ENCODE assay signal across 30 mouse cellular contexts in the genomic region with DNA sequence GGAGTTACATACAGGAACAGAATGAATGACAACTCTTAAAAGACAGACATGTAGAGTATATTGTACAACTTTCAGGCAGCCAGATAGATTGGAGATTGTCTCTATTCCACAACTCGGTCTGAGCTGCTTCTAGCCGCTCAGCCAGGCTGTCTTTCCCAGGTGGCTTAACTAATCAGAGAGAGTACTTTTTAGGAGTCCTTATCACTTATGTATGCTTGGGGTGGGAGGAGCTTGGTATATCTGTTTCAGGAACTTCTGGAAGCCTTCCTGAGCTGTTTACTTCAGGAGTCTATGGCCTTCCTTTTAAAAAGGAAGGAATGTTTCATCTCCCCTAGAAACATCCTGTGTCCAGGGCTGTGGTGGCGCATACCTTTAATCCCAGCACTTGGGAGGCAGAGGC. TPM values are rescaled to one million over a fixed set of nuclear protein-coding genes. Genes with fewer than 3 reads are reported as not detected.
DNase-seq lines count a peak whose midpoint lies in the region; ATAC-seq and TF ChIP-seq lines count a peak whose summit lies in the region.
"Had no signal": no experiment of that assay in that cellular context is flagged by ENCODE, and none has a peak within 500 bp of the region (broad histone marks: within the 10 kb centered on the region; RNA-seq: fewer than 3 reads in every experiment).

No protein-coding gene starts in this region.

- peak; percentile 47 for ATAC-seq in liver, embryonic 13.5 days (ENCODE audit: low read depth)
- ATAC-seq in liver, embryonic 11.5 days (replicated peaks; ENCODE audit: low FRiP score), result no peak
- 0 out of 2 replicates have a peak, but pooled peaks have one; percentile 19 for ATAC-seq in liver, embryonic 15.5 days (ENCODE audit: insufficient read depth)
- ATAC-seq in hindbrain, postnatal 0 days, result no peak
- ATAC-seq: forebrain, embryonic 15.5 days had no signal

- no peak overlapping the region for H3K9ac ChIP-seq in liver, embryonic 13.5 days
- H3K9ac ChIP-seq in liver, embryonic 11.5 days (ENCODE audit: low read depth, low read length), result no peak overlapping the region
- no peak overlapping the region for H3K9ac ChIP-seq in liver, embryonic 15.5 days
- H3K9ac ChIP-seq in hindbrain, postnatal 0 days (replicated peaks; ENCODE audit: low read length), result no peak overlapping the region
- H3K9ac ChIP-seq: forebrain, embryonic 12.5 days; forebrain, embryonic 15.5 days; heart, embryonic 12.5 days; heart, embryonic 15.5 days; hindbrain, embryonic 14.5 days had no signal

- no peaks in the 10 kb centered on the region for H3K9me3 ChIP-seq in liver, embryonic 13.5 days (replicated peaks)
- H3K9me3 ChIP-seq in liver, embryonic 11.5 days (ENCODE audit: control insufficient read depth, low read length), result no peaks in the 10 kb centered on the region
- no peaks in the 10 kb centered on the region for H3K9me3 ChIP-seq in liver, embryonic 15.5 days (replicated peaks)
- no peaks in the 10 kb centered on the region for H3K9me3 ChIP-seq in hindbrain, postnatal 0 days (ENCODE audit: low read length)
- H3K9me3 ChIP-seq: forebrain, embryonic 12.5 days; forebrain, embryonic 15.5 days; G1E; heart, embryonic 12.5 days; heart, embryonic 15.5 days had no signal

- no peak overlapping the region for H3K4me2 ChIP-seq in liver, embryonic 13.5 days
- no peak overlapping the region for H3K4me2 ChIP-seq in liver, embryonic 11.5 days
- 0 out of 2 replicates have a peak overlapping the region, but pooled peaks have one; percentile 4 for H3K4me2 ChIP-seq in liver, embryonic 15.5 days
- H3K4me2 ChIP-seq in hindbrain, postnatal 0 days (ENCODE audit: low read depth, low read length), result no peak overlapping the region
- H3K4me2 ChIP-seq: forebrain, embryonic 12.5 days; forebrain, embryonic 15.5 days; heart, embryonic 12.5 days; heart, embryonic 15.5 days; hindbrain, embryonic 14.5 days had no signal

- DNase-seq in liver, embryonic 13.5 days, result no peak
- no peak for DNase-seq in liver, embryonic 11.5 days (ENCODE audit: low spot score)
- DNase-seq in c-Kit-positive CD71-positive TER-119-positive erythroid progenitor cells, embryonic 14.5 days (ENCODE audit: low spot score), result peak; percentile 29
- no peak for DNase-seq in hindbrain, postnatal 0 days (ENCODE audit: low spot score)
- no peak for DNase-seq in heart, postnatal 36 days
- DNase-seq: adrenal gland, adult 2 months; adrenal gland, postnatal 14 days; B cell, adult 2 months; cerebellum, adult 11-12 months; cerebellum, adult 8-10 months; cerebellum, postnatal 10 days; gastrocnemius, postnatal 25 days; heart, adult 18-20 months; heart, postnatal 10 days; heart, postnatal 4 days had no signal

- no peak for TF ChIP-seq CTCF in hindbrain, postnatal 0 days (IDR thresholded peaks at IDR 0.05; ENCODE audit: low read depth)

- peak overlapping the region; percentile 29; the same call in 1 of the 2 replicates for H3K27ac ChIP-seq in liver, embryonic 13.5 days
- no peak overlapping the region for H3K27ac ChIP-seq in liver, embryonic 11.5 days (ENCODE audit: low read depth, low read length)
- H3K27ac ChIP-seq in liver, embryonic 15.5 days (replicated peaks), result peak overlapping the region; percentile 31; the same call in 1 of the 2 replicates
- H3K27ac ChIP-seq in hindbrain, postnatal 0 days, result no peak overlapping the region
- H3K27ac ChIP-seq: forebrain, embryonic 12.5 days; forebrain, embryonic 15.5 days; heart, embryonic 15.5 days; hindbrain, embryonic 14.5 days had no signal

- no peaks in the 10 kb centered on the region for H3K27me3 ChIP-seq in liver, embryonic 13.5 days
- no peaks in the 10 kb centered on the region for H3K27me3 ChIP-seq in liver, embryonic 11.5 days (replicated peaks; ENCODE audit: control insufficient read depth, insufficient read depth, low read length)
- H3K27me3 ChIP-seq in liver, embryonic 15.5 days, result no peaks in the 10 kb centered on the region
- H3K27me3 ChIP-seq in hindbrain, postnatal 0 days (ENCODE audit: insufficient read depth, low read length), result no peaks in the 10 kb centered on the region
- H3K27me3 ChIP-seq: CH12.LX; forebrain, embryonic 12.5 days; forebrain, embryonic 15.5 days; heart, embryonic 12.5 days; heart, embryonic 15.5 days had no signal

- peaks cover 39% of the 10 kb centered on the region for H3K4me1 ChIP-seq in liver, embryonic 13.5 days (replicated peaks)
- H3K4me1 ChIP-seq in liver, embryonic 11.5 days (replicated peaks; ENCODE audit: control insufficient read depth, insufficient read depth, low read length), result peaks cover 6% of the 10 kb centered on the region; the same call in 1 of the 2 replicates
- peaks cover 38% of the 10 kb centered on the region for H3K4me1 ChIP-seq in liver, embryonic 15.5 days (replicated peaks)
- no peaks in the 10 kb centered on the region for H3K4me1 ChIP-seq in hindbrain, postnatal 0 days (ENCODE audit: insufficient read depth, low read length)
- H3K4me1 ChIP-seq: forebrain, embryonic 12.5 days; forebrain, embryonic 15.5 days; heart, embryonic 12.5 days; heart, embryonic 15.5 days had no signal

- no peak overlapping the region for H3K4me3 ChIP-seq in liver, embryonic 13.5 days (replicated peaks)
- no peak overlapping the region for H3K4me3 ChIP-seq in liver, embryonic 11.5 days (ENCODE audit: low read depth, low read length)
- H3K4me3 ChIP-seq in liver, embryonic 15.5 days (replicated peaks), result no peak overlapping the region
- no peak overlapping the region for H3K4me3 ChIP-seq in hindbrain, postnatal 0 days (ENCODE audit: low read length)
- H3K4me3 ChIP-seq: forebrain, embryonic 12.5 days; forebrain, embryonic 15.5 days; heart, embryonic 12.5 days; heart, embryonic 15.5 days had no signal

- intact Hi-C loops in heart, postnatal 36 days (cut with DNase I), result no loop called here

- WGBS in liver, embryonic 13.5 days (ENCODE audit: insufficient replicate concordance), result 45% methylated on average over 3 of the region's 3 CpGs
- 79% methylated on average over 3 of the region's 3 CpGs for WGBS in liver, embryonic 11.5 days
- WGBS in liver, embryonic 15.5 days (ENCODE audit: insufficient replicate concordance), result 47% methylated on average over 3 of the region's 3 CpGs
- 91% methylated on average over 3 of the region's 3 CpGs for WGBS in hindbrain, postnatal 0 days

- peaks cover 26% of the 10 kb centered on the region for H3K36me3 ChIP-seq in liver, embryonic 13.5 days
- no peaks in the 10 kb centered on the region for H3K36me3 ChIP-seq in liver, embryonic 11.5 days (ENCODE audit: control insufficient read depth, insufficient read depth, low read length)
- peaks cover 18% of the 10 kb centered on the region for H3K36me3 ChIP-seq in liver, embryonic 15.5 days (replicated peaks)
- peaks cover 10% of the 10 kb centered on the region; the same call in 1 of the 2 replicates for H3K36me3 ChIP-seq in hindbrain, postnatal 0 days (ENCODE audit: insufficient read depth, low read length)

RNA-seq across cellular contexts. Expression of a gene that starts 6.4 kb away (rescaled TPM):
- polyA plus RNA-seq in liver, embryonic 13.5 days (2015; fragmentation: Nextera tagmentation; extraction: Ambion mirVana), result 12.9 and 13.2 TPM in 2 replicates
- 22.3 and 22.5 TPM in 2 replicates for polyA plus RNA-seq in liver, embryonic 11.5 days (2014; fragmentation: Nextera tagmentation; extraction: Ambion mirVana)
- polyA plus RNA-seq in liver, embryonic 15.5 days (2015; fragmentation: Nextera tagmentation; extraction: Ambion mirVana), result 9.8 and 10.0 TPM in 2 replicates
- 36.7 and 43.3 TPM in 2 replicates for total RNA-seq in hindbrain, postnatal 0 days (2014; rRNA removed)
- polyA plus RNA-seq in hindbrain, postnatal 0 days (2015; fragmentation: Nextera tagmentation; extraction: Ambion mirVana), result 19.7 and 20.2 TPM in 2 replicates
- total RNA-seq in heart, postnatal 36 days (2021), result 10 to 100 TPM; 10.5 to 11.8 TPM

RNA-seq across cellular contexts. Expression of a gene that starts 12.3 kb away (rescaled TPM):
- not detected in 2 replicates for polyA plus RNA-seq in liver, embryonic 13.5 days (2015; fragmentation: Nextera tagmentation; extraction: Ambion mirVana)
- not detected in 2 replicates for polyA plus RNA-seq in liver, embryonic 11.5 days (2014; fragmentation: Nextera tagmentation; extraction: Ambion mirVana)
- polyA plus RNA-seq in liver, embryonic 15.5 days (2015; fragmentation: Nextera tagmentation; extraction: Ambion mirVana), result not detected in 2 replicates
- total RNA-seq in hindbrain, postnatal 0 days (2014; rRNA removed), result not detected in 2 replicates
- not detected in 2 replicates for polyA plus RNA-seq in hindbrain, postnatal 0 days (2015; fragmentation: Nextera tagmentation; extraction: Ambion mirVana)
- total RNA-seq in heart, postnatal 36 days (2021), result not detected
- total RNA-seq: adrenal gland, adult 2 months; adrenal gland, postnatal 14 days; adrenal gland, postnatal 4 days; CH12.LX; gastrocnemius, adult 8-10 months; gastrocnemius, postnatal 25 days; heart, adult 18-20 months; heart, postnatal 10 days; heart, postnatal 4 days had no signal
- polyA plus RNA-seq: adrenal gland, adult 2 months; embryonic facial prominence, embryonic 11.5 days; embryonic facial prominence, embryonic 14.5 days; forebrain, embryonic 12.5 days; forebrain, embryonic 15.5 days; G1E; gonadal fat pad, adult 2 months; heart, embryonic 12.5 days; heart, embryonic 15.5 days; hindbrain, embryonic 14.5 days; intestine, embryonic 14.5 days had no signal

RNA-seq across cellular contexts. Expression of a gene that starts 26.9 kb away (rescaled TPM):
- polyA plus RNA-seq in liver, embryonic 13.5 days (2015; fragmentation: Nextera tagmentation; extraction: Ambion mirVana), result 13.3 and 14.4 TPM in 2 replicates
- polyA plus RNA-seq in liver, embryonic 11.5 days (2014; fragmentation: Nextera tagmentation; extraction: Ambion mirVana), result 24.0 and 25.0 TPM in 2 replicates
- 10.5 and 12.0 TPM in 2 replicates for polyA plus RNA-seq in liver, embryonic 15.5 days (2015; fragmentation: Nextera tagmentation; extraction: Ambion mirVana)
- 9.3 and 15.4 TPM in 2 replicates for total RNA-seq in hindbrain, postnatal 0 days (2014; rRNA removed)
- 20.2 and 22.4 TPM in 2 replicates for polyA plus RNA-seq in hindbrain, postnatal 0 days (2015; fragmentation: Nextera tagmentation; extraction: Ambion mirVana)
- 1 to 10 TPM; 7.4 to 7.6 TPM for total RNA-seq in heart, postnatal 36 days (2021)

RNA-seq across cellular contexts. Expression of a gene that starts 38.8 kb away (rescaled TPM):
- polyA plus RNA-seq in liver, embryonic 13.5 days (2015; fragmentation: Nextera tagmentation; extraction: Ambion mirVana), result not detected in 2 replicates
- polyA plus RNA-seq in liver, embryonic 11.5 days (2014; fragmentation: Nextera tagmentation; extraction: Ambion mirVana), result not detected in 2 replicates
- not detected in 2 replicates for polyA plus RNA-seq in liver, embryonic 15.5 days (2015; fragmentation: Nextera tagmentation; extraction: Ambion mirVana)
- not detected in 2 replicates for total RNA-seq in hindbrain, postnatal 0 days (2014; rRNA removed)
- not detected in 2 replicates for polyA plus RNA-seq in hindbrain, postnatal 0 days (2015; fragmentation: Nextera tagmentation; extraction: Ambion mirVana)
- total RNA-seq in heart, postnatal 36 days (2021), result not detected
- total RNA-seq: adrenal gland, adult 2 months; adrenal gland, postnatal 14 days; adrenal gland, postnatal 4 days; CH12.LX; gastrocnemius, adult 8-10 months; gastrocnemius, postnatal 25 days; heart, adult 18-20 months; heart, postnatal 10 days; heart, postnatal 4 days had no signal
- polyA plus RNA-seq: embryonic facial prominence, embryonic 11.5 days; embryonic facial prominence, embryonic 14.5 days; forebrain, embryonic 12.5 days; forebrain, embryonic 15.5 days; G1E; heart, embryonic 12.5 days; heart, embryonic 15.5 days; hindbrain, embryonic 11.5 days; hindbrain, embryonic 14.5 days; intestine, embryonic 14.5 days had no signal

RNA-seq across cellular contexts. Expression of a gene that starts 40.6 kb away (rescaled TPM):
- polyA plus RNA-seq in liver, embryonic 13.5 days (2015; fragmentation: Nextera tagmentation; extraction: Ambion mirVana), result 3.3 and 3.8 TPM in 2 replicates
- polyA plus RNA-seq in liver, embryonic 11.5 days (2014; fragmentation: Nextera tagmentation; extraction: Ambion mirVana), result 5.3 and 6.2 TPM in 2 replicates
- 2.6 and 3.0 TPM in 2 replicates for polyA plus RNA-seq in liver, embryonic 15.5 days (2015; fragmentation: Nextera tagmentation; extraction: Ambion mirVana)
- 14.0 and 24.0 TPM in 2 replicates for total RNA-seq in hindbrain, postnatal 0 days (2014; rRNA removed)
- 2.8 and 2.9 TPM in 2 replicates for polyA plus RNA-seq in hindbrain, postnatal 0 days (2015; fragmentation: Nextera tagmentation; extraction: Ambion mirVana)
- 10 to 100 TPM; 20.1 to 20.7 TPM for total RNA-seq in heart, postnatal 36 days (2021)

Comparison
In these comparisons a context has a peak if more than half of its experiments do, and no peak if none do; other contexts are left out.
1. ATAC-seq: peak in liver, embryonic 13.5 days (single experiment) and liver, embryonic 15.5 days (single experiment); none in liver, embryonic 11.5 days (single experiment) and hindbrain, postnatal 0 days (single experiment).
2. H3K27ac ChIP-seq: peak in liver, embryonic 13.5 days (single experiment) and liver, embryonic 15.5 days (single experiment); none in liver, embryonic 11.5 days (single experiment) and hindbrain, postnatal 0 days (single experiment).